Mouse (Mus musculus) central nervous system, embryonic 14 days (tissue): ENCODE measurements around the gene Cluap1. TPM values are rescaled to one million over a fixed set of nuclear protein-coding genes. Genes with fewer than 3 reads are reported as not detected.

Source experiments
- polyA plus RNA-seq: library from polyadenylated mRNA; depleted of rRNA; stranded (reverse); fragments of >200 nt; gene quantifications from 2 replicates; pipeline ENCODE4 v1.2.3, GENCODE M21; 2012; rRNA removed

Cluap1 gene
- 29.9 and 34.1 TPM in 2 replicates for polyA plus RNA-seq

DNA sequence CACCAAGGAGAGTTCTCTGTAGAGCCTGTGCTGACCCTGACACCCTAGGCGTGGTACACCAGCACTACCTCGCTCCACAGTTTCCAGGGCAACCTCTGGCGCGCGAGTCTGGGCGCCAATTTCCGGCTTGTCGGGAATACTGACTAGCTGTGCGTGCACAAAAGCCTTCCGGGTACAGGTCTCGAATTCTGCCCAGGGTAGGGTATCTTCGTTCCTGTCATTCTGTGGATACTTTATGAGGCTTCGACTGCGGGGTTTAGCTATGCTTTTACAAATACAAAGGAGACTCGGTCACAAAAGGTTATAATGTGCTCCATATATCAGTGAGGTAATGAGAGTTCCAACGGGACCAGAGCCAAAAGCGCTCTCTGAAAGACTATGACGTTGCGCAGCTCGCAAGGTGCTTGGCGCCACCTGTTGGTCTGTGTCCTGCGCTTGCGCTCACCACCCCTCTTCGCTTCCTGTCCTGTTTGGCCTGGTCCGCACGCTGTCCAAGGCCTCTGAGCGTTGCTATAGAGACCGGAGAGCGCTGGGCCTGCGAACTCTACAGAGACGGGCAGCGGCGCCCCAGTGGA lies at the start of gene Cluap1, which contains the start of gene 1700037C18Rik:
Cluap1 (plus strand) TSS at position 265 of the 575 bp plus-strand sequence.
1700037C18Rik (minus strand) TSS at position 153 of the 575 bp plus-strand sequence.

DNA sequence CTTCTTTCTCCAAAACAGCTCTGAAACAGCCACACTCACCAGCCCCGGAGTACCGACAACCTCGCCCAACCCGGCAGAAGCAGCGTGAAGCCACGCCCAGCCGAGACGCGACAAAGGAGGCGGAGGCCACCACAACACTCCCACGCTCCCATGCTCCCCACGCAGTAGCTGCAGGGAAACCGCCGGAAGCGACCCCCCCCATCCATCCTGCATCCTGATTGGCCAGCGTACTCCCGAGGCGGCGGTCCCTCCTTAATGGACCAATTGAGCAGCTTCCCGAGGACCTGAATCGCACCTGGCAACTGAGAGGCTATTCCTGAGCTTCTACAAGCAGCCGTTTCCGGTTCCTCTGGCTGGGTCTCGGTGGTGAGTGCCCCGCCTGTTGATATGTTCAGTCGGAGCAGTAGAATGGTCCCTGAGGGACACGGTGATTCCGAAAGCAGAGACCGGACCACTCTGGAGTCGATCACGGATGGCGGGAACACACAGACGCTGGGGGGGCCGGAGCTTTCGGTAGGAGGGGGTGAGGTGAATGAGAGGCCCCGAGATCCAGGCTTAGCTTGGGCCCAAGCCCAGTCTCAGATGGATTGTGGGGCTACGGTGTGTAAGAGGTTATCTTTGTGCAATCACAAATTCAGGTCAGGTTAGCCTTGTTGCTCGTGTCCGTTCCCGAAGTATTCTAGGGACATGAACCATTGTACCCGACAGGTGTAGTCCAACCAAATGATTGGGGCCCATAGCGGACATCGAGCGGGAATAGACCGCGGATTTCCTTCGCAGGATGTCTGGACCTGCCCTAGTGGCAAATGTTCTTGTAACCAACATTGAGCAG lies 36.2 kb upstream of the Cluap1 start, which contains the start of gene Naa60:
Naa60 (plus strand) TSS at position 160 of the 832 bp plus-strand sequence.

DNA sequence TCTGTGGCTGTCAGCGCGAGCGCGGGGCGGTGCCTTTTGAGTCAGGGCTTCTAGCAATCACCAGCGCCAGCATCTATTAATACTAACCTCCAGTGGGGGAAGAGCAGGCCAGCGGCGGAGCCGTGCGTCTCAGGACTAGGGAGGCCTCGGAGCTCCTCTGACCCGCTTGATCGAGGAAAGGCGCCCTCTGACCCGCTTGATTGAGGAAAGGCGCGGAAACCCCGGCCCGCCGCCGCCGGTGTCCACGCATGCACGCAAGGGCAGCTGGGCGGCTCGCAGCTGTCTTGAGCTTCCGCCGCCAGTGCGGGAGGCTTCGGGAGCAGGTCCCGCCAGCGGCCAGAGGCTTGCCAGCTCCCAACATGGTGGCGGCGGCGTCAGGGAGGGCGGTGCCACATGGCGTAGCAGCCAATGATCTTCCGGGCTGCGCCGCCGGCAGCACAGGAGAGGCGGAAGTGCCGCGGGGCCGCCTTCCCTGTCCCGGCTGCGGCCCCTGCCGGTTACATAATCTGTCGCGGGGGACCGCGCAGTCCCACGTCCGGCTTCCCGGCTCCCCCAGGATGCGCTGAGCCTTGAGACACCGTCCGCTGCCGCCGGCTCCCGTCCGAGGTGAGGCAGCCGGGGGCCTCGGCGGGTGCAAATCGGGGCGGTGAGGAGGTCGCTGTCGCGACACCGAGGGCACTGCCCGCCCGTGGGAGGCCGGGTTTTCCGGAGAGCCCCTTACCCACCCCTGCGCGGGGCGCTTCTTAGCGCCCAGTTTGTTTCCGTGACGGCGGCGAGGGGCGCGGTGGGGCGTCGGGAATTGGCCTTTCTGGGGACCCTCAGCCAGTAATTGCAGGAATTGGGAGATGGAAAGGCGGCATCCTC lies 24.2 kb upstream of the Cluap1 start, which contains the start of the genes Zfp597 and Gm20695:
Zfp597 (minus strand) TSS at position 361 of the 864 bp plus-strand sequence.
Gm20695 (plus strand) TSS at position 448 of the 864 bp plus-strand sequence.

DNA sequence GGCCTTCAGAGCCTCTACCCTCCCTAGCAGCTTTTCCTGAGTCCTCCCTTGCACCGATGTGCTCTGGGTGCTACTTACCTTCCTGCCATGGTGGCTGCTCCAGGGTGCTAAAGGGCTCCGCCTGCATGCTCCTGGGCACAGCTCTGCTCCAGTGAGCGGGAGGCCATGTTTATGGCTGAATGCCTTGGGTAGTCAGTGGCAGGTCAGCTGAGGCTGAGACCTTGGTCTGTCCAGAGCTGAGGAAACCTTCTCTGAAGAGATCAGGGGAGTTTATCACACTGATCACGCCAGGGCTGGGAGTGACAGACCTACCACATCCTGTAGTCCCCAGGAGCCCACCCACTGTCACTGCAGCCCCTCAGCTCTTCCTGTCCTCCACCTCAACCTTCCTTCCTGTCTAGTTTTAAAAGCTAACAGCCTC lies 67.7 kb downstream of the Cluap1 start, which contains the start of gene Nlrc3:
Nlrc3 (minus strand) TSS at position 382 of the 421 bp plus-strand sequence.

Other genes with a start within 250 kb of the Cluap1 start
- gene Mefv, start 190.7 kb upstream of the Cluap1 start, polyA plus RNA-seq: 0.08 TPM in 1 of 2 replicates, not detected in the other
- 17.1 and 18.3 TPM in 2 replicates for gene Zfp263, start 164.7 kb upstream of the Cluap1 start, polyA plus RNA-seq
- not detected in 2 replicates for gene Olfr15, start 77.9 kb upstream of the Cluap1 start, polyA plus RNA-seq
- gene Zfp174, start 61.5 kb upstream of the Cluap1 start, polyA plus RNA-seq: 2.8 and 2.9 TPM in 2 replicates
- 68.9 and 73.7 TPM in 2 replicates for gene Naa60, start 36.4 kb upstream of the Cluap1 start, polyA plus RNA-seq
- gene Zfp597, start 24.2 kb upstream of the Cluap1 start, polyA plus RNA-seq: 11.7 TPM in 2 replicates
- 0.74 and 1.3 TPM in 2 replicates for gene Gm20695, start 24.2 kb upstream of the Cluap1 start, polyA plus RNA-seq
- gene 1700037C18Rik, start 112 bp upstream of the Cluap1 start, polyA plus RNA-seq: 6.3 and 8.0 TPM in 2 replicates
- 1.7 and 2.0 TPM in 2 replicates for gene Nlrc3, start 67.8 kb downstream of the Cluap1 start, polyA plus RNA-seq
- gene Slx4, start 95.0 kb downstream of the Cluap1 start, polyA plus RNA-seq: 55.3 and 57.0 TPM in 2 replicates
- gene Dnase1, start 128.1 kb downstream of the Cluap1 start, polyA plus RNA-seq: 0.16 and 0.22 TPM in 2 replicates
- 67.3 and 67.4 TPM in 2 replicates for gene Trap1, start 169.0 kb downstream of the Cluap1 start, polyA plus RNA-seq